Mouse (Mus musculus) heart, embryonic 12.5 days (tissue): Measurements from ENCODE around the gene Camkk2. TPM values are rescaled to one million over a fixed set of nuclear protein-coding genes. Genes with fewer than 3 reads are reported as not detected.

Experiments used
- ATAC-seq: fragments of 200-750 bp; cut with Nextera tagmentation; 2 replicates; pipeline ENCODE4 v1.8.0; 2017; ENCODE audit warnings: moderate TSS enrichment, moderate library complexity; ENCODE audit not compliant: insufficient number of reproducible peaks, low FRiP score
- H3K27ac ChIP-seq: fragments of 300-500 bp; sonication (generic); 2 replicates; pipeline ENCODE4 v1.5.1; 2016; ENCODE audit warnings: mild to moderate bottlenecking, moderate library complexity; ENCODE audit not compliant: poor library complexity, severe bottlenecking
- H3K27me3 ChIP-seq: fragments of 300-500 bp; sonication (generic); replicated peaks from 2 replicates; pipeline ENCODE4 v1.6.1; 2016; ENCODE audit warnings: mild to moderate bottlenecking, moderate library complexity
- H3K36me3 ChIP-seq: fragments of 300-500 bp; sonication (generic); 2 replicates; pipeline ENCODE4 v1.6.1; 2016; ENCODE audit warnings: mild to moderate bottlenecking, moderate library complexity
- H3K4me1 ChIP-seq: fragments of 300-500 bp; sonication (generic); replicated peaks from 2 replicates; pipeline ENCODE4 v1.6.1; 2016; ENCODE audit warnings: mild to moderate bottlenecking
- H3K4me2 ChIP-seq: fragments of 300-500 bp; sonication (generic); 2 replicates; pipeline ENCODE4 v1.6.1; 2016; ENCODE audit warnings: mild to moderate bottlenecking, moderate library complexity
- H3K4me3 ChIP-seq: fragments of 300-500 bp; sonication (generic); 2 replicates; pipeline ENCODE4 v1.5.1; 2016; ENCODE audit warnings: mild to moderate bottlenecking
- H3K9ac ChIP-seq: fragments of 300-500 bp; sonication (generic); 2 replicates; pipeline ENCODE4 v1.6.1; 2016; ENCODE audit warnings: mild to moderate bottlenecking, moderate library complexity
- H3K9me3 ChIP-seq: fragments of 300-500 bp; sonication (generic); replicated peaks from 2 replicates; pipeline ENCODE4 v1.6.1; 2016; ENCODE audit warnings: mild to moderate bottlenecking, moderate library complexity
- WGBS: fragments of 180-500 bp; shearing (Covaris S2); methylation state at CpG from one replicate; pipeline ENCODE4 v1.1.7; 2016; 5-methylcytosine and 5-hydroxymethylcytosine counted together
- polyA plus RNA-seq: library from polyadenylated mRNA; unstranded; fragments of >200 nt; fragmentation: Nextera tagmentation; extraction: Ambion mirVana; gene quantifications from 2 replicates; pipeline ENCODE4 v1.2.1, GENCODE M21; 2016

The Camkk2 gene
- polyA plus RNA-seq, 1 experiment from 2014 or later: 19.4 TPM

GRCm38 (mm10) chr5:122801684-122802083, 22.5 kb upstream of the Camkk2 start:
- Histone ChIP-seq H3K9ac (no peak overlapping the region), H3K9me3 (no peaks in the 10 kb centered on the region), H3K4me3 (no peak overlapping the region), H3K27ac (0 out of 2 replicates have a peak overlapping the region, but pooled peaks have one; percentile 71), H3K36me3 (peaks cover 90% of the 10 kb centered on the region), H3K4me2 (no peak overlapping the region), H3K4me1 (peaks cover 52% of the 10 kb centered on the region), H3K27me3 (no peaks in the 10 kb centered on the region)
- WGBS: 95% methylated on average over 8 of the region's 8 CpGs
- ATAC-seq: no peak

- no peak overlapping the region for H3K4me3 ChIP-seq
- H3K4me1 ChIP-seq: peaks cover 52% of the 10 kb centered on the region
- peaks cover 87% of the 10 kb centered on the region for H3K36me3 ChIP-seq
- 66% methylated on average over 13 of the region's 13 CpGs for WGBS
- H3K27me3 ChIP-seq: no peaks in the 10 kb centered on the region
- H3K27ac ChIP-seq: peak overlapping the region; percentile 12; the same call in 1 of the 2 replicates
- no peak overlapping the region for H3K9ac ChIP-seq
- no peaks in the 10 kb centered on the region for H3K9me3 ChIP-seq
- ATAC-seq: no peak
- no peak overlapping the region for H3K4me2 ChIP-seq
Observed at GRCm38 (mm10) chr5:122800345-122801010, 21.3 kb upstream of the Camkk2 start.

DNA sequence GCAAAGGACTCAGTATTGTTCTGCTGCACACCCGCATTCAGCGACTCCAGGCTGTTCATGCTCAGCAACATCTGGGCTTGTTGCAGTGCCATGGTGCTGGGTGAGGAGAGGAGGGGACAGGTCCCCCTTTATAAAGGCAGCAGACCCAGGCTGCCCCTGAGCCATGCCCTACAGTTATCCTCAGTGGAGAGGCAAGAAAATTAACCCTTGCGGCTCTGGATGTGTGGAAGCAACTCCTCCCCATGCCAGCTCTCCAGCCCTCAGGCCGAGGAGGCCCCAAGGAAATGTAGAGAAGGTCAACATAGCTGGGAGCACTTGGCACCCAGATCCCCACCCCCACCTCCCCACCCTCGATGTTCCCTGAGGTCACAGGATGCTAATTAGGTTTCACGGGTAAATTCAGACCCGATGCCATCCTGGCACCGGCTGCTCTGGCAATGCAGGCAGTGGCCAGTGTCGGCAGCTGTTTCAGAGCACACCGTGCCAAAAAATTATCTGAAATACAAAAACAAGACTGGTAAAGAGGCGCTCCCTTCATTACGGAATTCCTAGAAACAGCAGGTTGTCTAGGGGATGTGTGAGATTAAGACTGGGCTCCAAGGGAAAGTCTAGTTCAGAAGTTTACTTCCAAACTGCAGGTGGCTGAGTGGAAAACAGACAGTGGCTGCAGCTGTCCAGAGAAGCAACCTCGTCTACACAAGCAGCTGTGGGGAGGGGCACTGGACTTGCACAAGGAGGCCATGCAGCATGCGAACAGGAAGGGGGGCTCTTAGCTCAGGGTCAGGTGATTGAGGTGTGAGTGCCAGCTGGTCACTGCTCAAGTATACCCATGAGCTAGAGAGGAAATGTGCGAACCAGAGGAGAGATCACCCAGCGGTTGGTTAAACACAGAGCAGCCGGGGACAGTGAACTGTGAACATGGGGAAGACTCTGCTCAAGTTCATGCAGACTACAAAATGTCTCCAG, 20.5 kb upstream of the Camkk2 start:
- WGBS: 83% methylated on average over 17 of the region's 17 CpGs
- ATAC-seq: no peak

DNA sequence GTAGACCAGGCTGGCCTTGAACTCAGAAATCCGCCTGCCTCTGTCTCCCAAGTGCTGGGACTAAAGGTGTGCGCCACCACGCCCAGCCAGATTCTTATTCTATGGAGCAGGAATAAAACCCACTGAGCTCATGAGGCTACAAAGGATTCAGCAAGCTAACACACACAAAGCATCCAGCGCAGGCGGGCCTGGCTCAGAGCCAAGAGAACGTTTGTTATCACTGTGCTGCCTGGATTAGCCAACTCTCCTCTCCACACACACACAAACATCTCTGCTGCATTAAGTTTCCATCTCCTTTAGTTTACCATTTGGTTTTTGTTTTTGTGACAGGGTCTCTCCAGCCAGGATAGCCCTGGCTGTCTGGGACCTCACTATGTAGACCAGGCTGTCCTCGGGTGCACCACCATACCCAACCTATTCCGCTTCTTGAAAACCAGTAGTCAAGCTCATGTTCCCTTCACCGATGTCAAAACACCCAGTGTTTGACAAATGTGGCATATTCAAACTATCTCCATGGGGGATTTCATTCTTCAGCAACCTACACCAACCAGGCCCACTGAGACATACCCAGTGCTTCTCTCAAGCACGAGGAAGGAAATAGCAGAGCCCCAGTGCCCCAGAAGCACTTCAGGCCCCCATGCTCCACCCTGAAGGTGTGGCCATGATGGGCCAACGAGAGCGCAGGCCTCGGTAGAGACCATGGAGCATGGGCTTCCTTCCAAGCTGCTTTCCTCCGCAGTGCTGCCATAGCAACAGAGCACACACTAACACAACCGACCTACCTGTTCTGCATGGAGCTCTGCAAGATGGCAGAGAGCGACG, 19.6 kb upstream of the Camkk2 start:
- WGBS: 59% methylated on average over 17 of the region's 17 CpGs
- Histone ChIP-seq H3K36me3 (peaks cover 84% of the 10 kb centered on the region), H3K4me1 (peaks cover 47% of the 10 kb centered on the region), H3K9ac (no peak overlapping the region), H3K4me2 (no peak overlapping the region; the same call in 1 of the 2 replicates), H3K4me3 (no peak overlapping the region), H3K9me3 (no peaks in the 10 kb centered on the region), H3K27ac (peak overlapping the region; percentile 79), H3K27me3 (no peaks in the 10 kb centered on the region)
- peak; percentile 77 for ATAC-seq

More for the DNA sequence above, 20.5 kb upstream of the Camkk2 start:
- Histone ChIP-seq H3K4me3 (no peak overlapping the region), H3K36me3 (peaks cover 85% of the 10 kb centered on the region), H3K27me3 (no peaks in the 10 kb centered on the region), H3K9ac (no peak overlapping the region; the same call in 1 of the 2 replicates), H3K4me2 (no peak overlapping the region), H3K4me1 (peaks cover 47% of the 10 kb centered on the region), H3K27ac (peak overlapping the region; percentile 79), H3K9me3 (no peaks in the 10 kb centered on the region)

- Histone ChIP-seq H3K4me2 (no peak overlapping the region), H3K4me1 (peaks cover 46% of the 10 kb centered on the region), H3K27me3 (no peaks in the 10 kb centered on the region), H3K36me3 (peaks cover 84% of the 10 kb centered on the region), H3K9me3 (no peaks in the 10 kb centered on the region), H3K27ac (peak overlapping the region; percentile 63), H3K9ac (no peak overlapping the region), H3K4me3 (no peak overlapping the region)
- 79% methylated on average over 3 of the region's 3 CpGs for WGBS
- ATAC-seq: no peak
Observed at GRCm38 (mm10) chr5:122797866-122798265, 18.7 kb upstream of the Camkk2 start.

DNA sequence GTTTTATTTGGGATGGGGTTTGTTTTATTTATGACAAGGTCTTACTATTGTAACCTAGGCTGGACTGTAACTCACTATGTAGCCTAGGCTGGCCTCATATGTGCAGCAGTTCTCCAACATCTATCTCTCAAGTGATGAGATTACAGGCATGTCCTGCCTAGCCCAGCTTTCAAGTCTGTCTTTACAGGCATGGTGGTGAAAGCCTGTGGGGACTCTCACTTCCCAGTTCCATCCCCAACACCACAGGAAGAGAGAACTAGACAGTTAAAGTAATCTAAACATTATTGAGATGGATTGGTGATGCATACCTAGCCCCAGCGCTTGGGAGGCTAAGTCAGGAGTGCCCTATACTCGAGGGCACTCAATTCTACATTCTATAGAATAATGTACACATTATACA, 9.5 kb upstream of the Camkk2 start:
- H3K4me1 ChIP-seq: no peaks in the 10 kb centered on the region
- no peak overlapping the region for H3K4me2 ChIP-seq
- peaks cover 67% of the 10 kb centered on the region for H3K36me3 ChIP-seq
- WGBS: 92% methylated on average over 2 of the region's 2 CpGs
- no peak overlapping the region for H3K4me3 ChIP-seq
- H3K9me3 ChIP-seq: no peaks in the 10 kb centered on the region
- no peak overlapping the region for H3K9ac ChIP-seq
- H3K27me3 ChIP-seq: no peaks in the 10 kb centered on the region
- ATAC-seq: no peak
- no peak overlapping the region for H3K27ac ChIP-seq

- H3K27ac ChIP-seq: no peak overlapping the region
- no peak for ATAC-seq
- no peaks in the 10 kb centered on the region for H3K9me3 ChIP-seq
- no peaks in the 10 kb centered on the region for H3K4me1 ChIP-seq
- peaks cover 45% of the 10 kb centered on the region for H3K36me3 ChIP-seq
- H3K4me3 ChIP-seq: no peak overlapping the region
- no peak overlapping the region for H3K4me2 ChIP-seq
- 56% methylated on average over 12 of the region's 12 CpGs for WGBS
- no peak overlapping the region for H3K9ac ChIP-seq
- H3K27me3 ChIP-seq: no peaks in the 10 kb centered on the region
Observed at GRCm38 (mm10) chr5:122786035-122786819, 7.0 kb upstream of the Camkk2 start.

DNA sequence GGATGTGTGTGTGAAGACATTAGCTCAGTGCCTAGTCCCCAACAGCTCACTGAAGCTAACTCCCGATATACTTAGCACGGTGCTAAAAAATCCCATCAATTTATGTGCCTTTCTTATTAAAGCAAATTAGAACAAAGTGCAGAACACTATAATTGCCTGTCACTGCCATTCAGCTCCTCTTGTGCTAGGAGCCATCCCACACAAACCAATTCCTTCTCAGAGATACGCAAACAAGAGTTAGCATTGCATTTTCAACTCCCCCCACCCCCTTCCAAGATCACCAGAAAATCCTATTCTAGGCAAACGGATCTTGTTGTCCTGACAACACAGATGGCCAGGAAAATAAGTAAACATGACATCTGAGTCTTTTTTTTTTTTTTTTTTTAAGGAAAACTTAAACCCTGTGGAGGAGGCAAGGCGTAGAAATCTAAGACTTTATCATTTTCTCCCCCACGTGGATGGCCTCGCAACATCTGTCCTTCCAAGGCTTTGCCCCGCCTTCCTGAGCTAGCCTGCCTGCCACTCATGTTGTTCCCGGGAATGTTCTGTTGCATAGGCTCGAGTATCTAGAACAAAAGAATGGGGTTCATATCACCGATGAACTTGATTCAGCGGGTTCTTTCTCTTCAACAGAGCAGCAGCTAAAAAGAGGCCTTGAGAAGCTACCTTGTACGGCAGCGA, 4.7 kb upstream of the Camkk2 start:
- no peaks in the 10 kb centered on the region for H3K9me3 ChIP-seq
- no peak overlapping the region for H3K4me3 ChIP-seq
- no peaks in the 10 kb centered on the region for H3K4me1 ChIP-seq
- no peak overlapping the region for H3K4me2 ChIP-seq
- no peak overlapping the region for H3K9ac ChIP-seq
- no peak for ATAC-seq
- peaks cover 28% of the 10 kb centered on the region for H3K36me3 ChIP-seq
- 58% methylated on average over 14 of the region's 14 CpGs for WGBS
- no peak overlapping the region for H3K27ac ChIP-seq
- no peaks in the 10 kb centered on the region for H3K27me3 ChIP-seq

DNA sequence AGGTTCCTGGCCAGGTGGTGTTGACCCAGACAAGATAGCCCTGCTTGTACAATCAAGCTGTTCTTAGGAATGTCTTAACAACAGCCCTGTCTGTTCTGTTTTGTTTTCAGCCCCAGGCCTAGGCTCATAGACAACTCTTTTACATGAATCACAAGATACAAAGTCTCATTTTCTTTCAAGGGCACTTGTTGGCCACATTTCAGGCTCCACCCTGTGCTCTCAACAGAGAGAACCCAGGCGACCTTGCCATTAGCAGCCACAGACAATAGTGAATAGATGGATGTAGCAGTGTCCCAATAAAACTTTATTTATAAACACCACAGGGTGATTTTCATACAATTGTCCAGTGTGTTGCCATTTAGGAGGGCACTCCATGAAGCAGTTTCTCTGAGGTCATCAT, 2.9 kb upstream of the Camkk2 start:
- WGBS: 63% methylated on average over 1 of the region's 1 CpGs
- Histone ChIP-seq H3K4me1 (peaks cover 8% of the 10 kb centered on the region), H3K27ac (no peak overlapping the region), H3K36me3 (peaks cover 12% of the 10 kb centered on the region), H3K9ac (no peak overlapping the region), H3K27me3 (no peaks in the 10 kb centered on the region), H3K4me3 (no peak overlapping the region), H3K4me2 (no peak overlapping the region), H3K9me3 (no peaks in the 10 kb centered on the region)
- no peak for ATAC-seq
